Mouse (Mus musculus) myocyte (in vitro differentiated cells): ENCODE data around the gene Met. TPM values are rescaled to one million over a fixed set of nuclear protein-coding genes. Genes with fewer than 3 reads are reported as not detected.

ENCODE experiments used
- H3K27me3 ChIP-seq: one replicate; pipeline ENCODE4 v1.6.1; 2011; ENCODE audit not compliant: control insufficient read depth, insufficient read depth, insufficient read length
- H3K36me3 ChIP-seq: one replicate; pipeline ENCODE4 v1.6.1; 2011; ENCODE audit not compliant: control insufficient read depth, insufficient read depth
- H3K4me2 ChIP-seq: one replicate; pipeline ENCODE4 v1.6.1; 2011; ENCODE audit warnings: low read depth, control low read depth
- H3K4me3 ChIP-seq: one replicate; pipeline ENCODE4 v1.5.1; 2011; ENCODE audit warnings: mild to moderate bottlenecking, control low read depth, moderate library complexity
- H3K79me2 ChIP-seq: one replicate; pipeline ENCODE4 v1.6.1; 2011; ENCODE audit not compliant: control insufficient read depth, insufficient read depth
- H3ac ChIP-seq: one replicate; pipeline ENCODE4 v1.6.1; 2011; ENCODE audit not compliant: control insufficient read depth, insufficient read length
- CEBPB ChIP-seq: IDR thresholded peaks from 2 replicates; pipeline ENCODE4 v1.6.1; 2011; ENCODE audit warnings: mild to moderate bottlenecking, moderate library complexity; ENCODE audit not compliant: poor library complexity, insufficient read depth, severe bottlenecking
- E2F4 ChIP-seq: IDR thresholded peaks from one replicate; pipeline ENCODE4 v1.6.1; 2011; ENCODE audit warnings: mild to moderate bottlenecking, control low read depth, moderate library complexity; ENCODE audit not compliant: insufficient read depth
- MAX ChIP-seq: IDR thresholded peaks from one replicate; pipeline ENCODE4 v1.6.1; 2011; ENCODE audit warnings: low read depth, mild to moderate bottlenecking, control low read depth
- MYOD1 ChIP-seq, 3 experiments: IDR thresholded peaks; one replicate each; pipeline ENCODE4 v1.6.1; 2011; ENCODE audit warnings: control low read depth in 2 of 3, low read depth in 2 of 3, mild to moderate bottlenecking in 2 of 3, moderate library complexity in 1 of 3; ENCODE audit not compliant: insufficient read length in 2 of 3, control insufficient read depth in 1 of 3
- MYOG ChIP-seq, 3 experiments: IDR thresholded peaks; one replicate each; pipeline ENCODE4 v1.6.1; 2011; ENCODE audit warnings: control low read depth in 2 of 3, low read depth in 2 of 3, mild to moderate bottlenecking in 2 of 3; ENCODE audit not compliant: insufficient read length in 2 of 3, control insufficient read depth in 1 of 3, insufficient read depth in 1 of 3
- POLR2A ChIP-seq: IDR thresholded peaks from one replicate; pipeline ENCODE4 v1.6.1; 2011; ENCODE audit warnings: low read depth, mild to moderate bottlenecking, control low read depth, moderate library complexity; ENCODE audit not compliant: insufficient read length
- POLR2AphosphoS2 ChIP-seq: IDR thresholded peaks from one replicate; pipeline ENCODE4 v1.6.1; 2011; ENCODE audit warnings: low read depth, control low read depth; ENCODE audit not compliant: insufficient read length
- REST ChIP-seq: IDR thresholded peaks from one replicate; pipeline ENCODE4 v1.6.1; 2011; ENCODE audit warnings: mild to moderate bottlenecking, control low read depth, moderate library complexity; ENCODE audit not compliant: insufficient read depth, insufficient read length
- SRF ChIP-seq: IDR thresholded peaks from one replicate; pipeline ENCODE4 v1.6.1; 2011; ENCODE audit warnings: low read depth; ENCODE audit not compliant: control insufficient read depth, insufficient read length
- TCF12 ChIP-seq: IDR thresholded peaks from one replicate; pipeline ENCODE4 v1.6.1; 2011; ENCODE audit warnings: mild to moderate bottlenecking, control low read depth; ENCODE audit not compliant: poor library complexity, insufficient read depth, severe bottlenecking
- TCF3 ChIP-seq: IDR thresholded peaks from one replicate; pipeline ENCODE4 v1.6.1; 2011; ENCODE audit warnings: low read depth, control low read depth; ENCODE audit not compliant: insufficient read length
- USF1 ChIP-seq: IDR thresholded peaks from one replicate; pipeline ENCODE4 v1.6.1; 2011; ENCODE audit warnings: low read depth, mild to moderate bottlenecking, control low read depth, moderate library complexity
- polyA plus RNA-seq: library from polyadenylated mRNA; unstranded; fragments of >200 nt; fragmentation: generic; extraction: Trizol; gene quantifications from one replicate; pipeline ENCODE4 v1.2.1, GENCODE M21; 2012; ENCODE audit warnings: missing spikeins

Met gene
- polyA plus RNA-seq, 1 experiment, result 4.5 TPM

GRCm38 (mm10) chr6:17554757-17555156 lies 91.2 kb downstream of the Met start:
- Histone ChIP-seq H3ac (no peak overlapping the region), H3K79me2 (no peaks in the 10 kb centered on the region), H3K4me3 (no peak overlapping the region), H3K4me2 (no peak overlapping the region), H3K36me3 (peaks cover 5% of the 10 kb centered on the region), H3K27me3 (no peaks in the 10 kb centered on the region)
- TF ChIP-seq TCF12 (no peak), CEBPB (no peak)

- Histone ChIP-seq H3K27me3 (no peaks in the 10 kb centered on the region), H3ac (no peak overlapping the region), H3K4me2 (no peak overlapping the region), H3K4me3 (no peak overlapping the region), H3K79me2 (no peaks in the 10 kb centered on the region), H3K36me3 (peaks cover 9% of the 10 kb centered on the region)
- TF ChIP-seq E2F4, result no peak
- TF ChIP-seq MAX, result no peak
- no peak for TF ChIP-seq MYOD1 (IDR thresholded peaks at IDR 0.05; ENCODE audit: control insufficient read depth in 1 of 3, insufficient read length in 2 of 3, low read depth in 2 of 3)
- no peak for TF ChIP-seq CEBPB
- no peak for TF ChIP-seq MYOG (IDR thresholded peaks at IDR 0.05; ENCODE audit: control insufficient read depth in 1 of 3, insufficient read depth in 1 of 3, insufficient read length in 2 of 3, low read depth in 2 of 3)
- TF ChIP-seq TCF3, result no peak
- no peak for TF ChIP-seq POLR2A
- TF ChIP-seq TCF12, result no peak
- no peak for TF ChIP-seq REST
- no peak for TF ChIP-seq POLR2AphosphoS2
- no peak for TF ChIP-seq USF1
- no peak for TF ChIP-seq SRF
These were observed 92.1 kb downstream of the Met start for GRCm38 (mm10) chr6:17555719-17556118.

- H3K4me2 ChIP-seq, result no peak overlapping the region
- no peaks in the 10 kb centered on the region for H3K79me2 ChIP-seq
- no peak overlapping the region for H3K4me3 ChIP-seq
- no peaks in the 10 kb centered on the region for H3K27me3 ChIP-seq
- H3K36me3 ChIP-seq, result peaks cover 9% of the 10 kb centered on the region
- TF ChIP-seq MAX (no peak), USF1 (no peak), E2F4 (no peak), CEBPB (no peak)
- no peak overlapping the region for H3ac ChIP-seq
These were observed 96.1 kb downstream of the Met start for GRCm38 (mm10) chr6:17559657-17560056.

GRCm38 (mm10) chr6:17561347-17561746 lies 97.7 kb downstream of the Met start:
- H3K4me3 ChIP-seq, result no peak overlapping the region
- peaks cover 12% of the 10 kb centered on the region for H3K36me3 ChIP-seq
- no peak overlapping the region for H3K4me2 ChIP-seq
- TF ChIP-seq MYOD1 (IDR thresholded peaks at IDR 0.05; ENCODE audit: control insufficient read depth in 1 of 3, insufficient read length in 2 of 3, low read depth in 2 of 3) (no peak), POLR2AphosphoS2 (no peak), USF1 (no peak)
- H3ac ChIP-seq, result no peak overlapping the region
- H3K27me3 ChIP-seq, result no peaks in the 10 kb centered on the region
- H3K79me2 ChIP-seq, result no peaks in the 10 kb centered on the region

- Histone ChIP-seq H3ac (no peak overlapping the region), H3K4me3 (no peak overlapping the region), H3K27me3 (no peaks in the 10 kb centered on the region), H3K79me2 (no peaks in the 10 kb centered on the region), H3K4me2 (peak overlapping the region; percentile 19), H3K36me3 (peaks cover 11% of the 10 kb centered on the region)
- TF ChIP-seq USF1 (no peak), MYOG (IDR thresholded peaks at IDR 0.05; ENCODE audit: control insufficient read depth in 1 of 3, insufficient read depth in 1 of 3, insufficient read length in 2 of 3, low read depth in 2 of 3) (no peak), POLR2A (no peak)
These were observed 98.3 kb downstream of the Met start for GRCm38 (mm10) chr6:17561886-17562285.

GRCm38 (mm10) chr6:17562472-17563088 lies 99.0 kb downstream of the Met start:
- H3K36me3 ChIP-seq, result peaks cover 11% of the 10 kb centered on the region
- H3K27me3 ChIP-seq, result no peaks in the 10 kb centered on the region
- H3K79me2 ChIP-seq, result no peaks in the 10 kb centered on the region
- peak in 1 of 3 experiments; percentile 22 for TF ChIP-seq MYOG (IDR thresholded peaks at IDR 0.05; ENCODE audit: control insufficient read depth in 1 of 3, insufficient read depth in 1 of 3, insufficient read length in 2 of 3, low read depth in 2 of 3)
- no peak for TF ChIP-seq E2F4
- TF ChIP-seq USF1, result no peak
- TF ChIP-seq REST, result no peak
- TF ChIP-seq MAX, result no peak
- TF ChIP-seq TCF3, result no peak
- peak; percentile 42 for TF ChIP-seq TCF12
- no peak for TF ChIP-seq CEBPB
- peak in 2 of 3 experiments; percentile 51 to 60 for TF ChIP-seq MYOD1 (IDR thresholded peaks at IDR 0.05; ENCODE audit: control insufficient read depth in 1 of 3, insufficient read length in 2 of 3, low read depth in 2 of 3)
- TF ChIP-seq SRF, result peak; percentile 68
- TF ChIP-seq POLR2AphosphoS2, result no peak
- TF ChIP-seq POLR2A, result no peak
- no peak overlapping the region for H3ac ChIP-seq
- peak overlapping the region; percentile 48 for H3K4me2 ChIP-seq
- no peak overlapping the region for H3K4me3 ChIP-seq
